Mouse (Mus musculus) liver, embryonic 11.5 days (tissue): ENCODE measurements around the gene Zfhx3. TPM values are rescaled to one million over a fixed set of nuclear protein-coding genes. Genes with fewer than 3 reads are reported as not detected.

ENCODE experiments used
- ATAC-seq: fragments of 200-750 bp; cut with Nextera tagmentation; replicated peaks from 2 replicates; pipeline ENCODE4 v1.8.0; 2017; ENCODE audit warnings: moderate number of reproducible peaks, mild to moderate bottlenecking, moderate TSS enrichment, moderate library complexity; ENCODE audit not compliant: low FRiP score
- DNase-seq: peaks from one replicate; pipeline ENCODE4 v3.0.0-alpha.2; 2017; ENCODE audit warnings: low spot score
- H3K27ac ChIP-seq: fragments of 300-500 bp; sonication (generic); 2 replicates; pipeline ENCODE4 v1.5.1; 2014; ENCODE audit warnings: mild to moderate bottlenecking, low read depth, low read length, control low read depth
- H3K27me3 ChIP-seq: fragments of 300-500 bp; sonication (generic); replicated peaks from 2 replicates; pipeline ENCODE4 v1.6.1; 2014; ENCODE audit warnings: low read length, mixed read lengths; ENCODE audit not compliant: control insufficient read depth, insufficient read depth
- H3K36me3 ChIP-seq: fragments of 300-500 bp; sonication (generic); 2 replicates; pipeline ENCODE4 v1.6.1; 2014; ENCODE audit warnings: mild to moderate bottlenecking, low read length, moderate library complexity, mixed read lengths; ENCODE audit not compliant: control insufficient read depth, insufficient read depth
- H3K4me1 ChIP-seq: fragments of 300-500 bp; sonication (generic); replicated peaks from 2 replicates; pipeline ENCODE4 v1.6.1; 2014; ENCODE audit warnings: low read length, mixed read lengths; ENCODE audit not compliant: control insufficient read depth, insufficient read depth
- H3K4me2 ChIP-seq: fragments of 300-500 bp; sonication (generic); 2 replicates; pipeline ENCODE4 v1.6.1; 2014; ENCODE audit warnings: mild to moderate bottlenecking, control low read depth, moderate library complexity
- H3K4me3 ChIP-seq: fragments of 300-500 bp; sonication (generic); 2 replicates; pipeline ENCODE4 v1.5.1; 2014; ENCODE audit warnings: low read depth, low read length, control low read depth
- H3K9ac ChIP-seq: fragments of 300-500 bp; sonication (generic); 2 replicates; pipeline ENCODE4 v1.6.1; 2014; ENCODE audit warnings: low read depth, low read length, control low read depth
- H3K9me3 ChIP-seq: fragments of 300-500 bp; sonication (generic); 2 replicates; pipeline ENCODE4 v1.6.1; 2016; ENCODE audit warnings: low read length, inconsistent platforms, mixed read lengths; ENCODE audit not compliant: control insufficient read depth
- WGBS: fragments of 180-500 bp; shearing (Covaris S2); extraction: QIAGEN DNeasy Blood & Tissue Kit; methylation state at CpG from one replicate; pipeline ENCODE4 v1.1.7; 2014; 5-methylcytosine and 5-hydroxymethylcytosine counted together
- polyA plus RNA-seq: library from polyadenylated mRNA; unstranded; fragments of >200 nt; fragmentation: Nextera tagmentation; extraction: Ambion mirVana; gene quantifications from 2 replicates; pipeline ENCODE4 v1.2.1, GENCODE M21; 2014

The Zfhx3 gene
- polyA plus RNA-seq, 1 experiment from 2014 or later, result 6.1 TPM

DNA sequence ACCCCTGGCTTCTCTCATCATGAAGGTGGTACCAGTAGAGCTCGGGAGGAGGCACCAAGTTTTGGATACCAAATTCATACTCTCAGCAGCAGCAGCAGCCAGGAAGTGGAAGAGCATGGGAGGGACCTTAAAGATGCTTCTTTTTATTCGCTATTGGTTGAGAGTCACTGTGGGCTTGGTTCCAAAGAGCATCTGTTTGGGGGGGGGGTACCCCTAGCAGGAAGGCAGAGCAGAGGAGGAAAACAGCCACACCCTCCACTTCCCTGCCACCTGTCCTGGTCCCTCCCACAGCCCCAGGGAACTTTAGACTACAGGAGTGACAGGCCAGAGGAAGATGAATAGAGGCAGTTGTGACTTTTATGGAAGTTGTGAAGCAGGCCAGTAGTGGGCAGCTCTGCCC lies 904.9 kb downstream of the Zfhx3 start:
- WGBS, result 62% methylated on average over 2 of the region's 2 CpGs
- no peaks in the 10 kb centered on the region for H3K9me3 ChIP-seq
- ATAC-seq (no peak), DNase-seq (no peak)
- H3K36me3 ChIP-seq, result no peaks in the 10 kb centered on the region
- no peaks in the 10 kb centered on the region for H3K27me3 ChIP-seq
- H3K4me2 ChIP-seq, result no peak overlapping the region
- no peak overlapping the region for H3K4me3 ChIP-seq
- H3K4me1 ChIP-seq, result peaks cover 4% of the 10 kb centered on the region
- H3K9ac ChIP-seq, result no peak overlapping the region
- H3K27ac ChIP-seq, result no peak overlapping the region

DNA sequence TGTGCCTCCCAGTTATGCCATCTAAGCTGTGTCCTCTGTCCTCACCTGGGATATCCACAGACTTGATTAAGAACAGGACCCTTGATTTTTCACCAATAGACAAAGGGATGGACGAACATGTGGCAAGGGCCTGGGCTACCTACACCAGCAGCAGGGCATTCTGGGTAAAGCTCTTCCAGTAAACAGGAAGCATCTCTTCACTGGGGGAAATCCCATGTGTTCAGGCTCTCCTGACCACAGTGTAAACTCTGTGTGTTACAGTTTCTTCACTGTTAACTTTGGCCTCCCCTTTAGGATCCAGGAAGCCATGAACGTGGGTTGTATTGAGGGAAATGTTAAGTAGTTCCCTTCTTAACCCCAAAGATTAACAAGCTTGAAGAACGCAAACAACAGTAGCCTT lies 906.0 kb downstream of the Zfhx3 start:
- ATAC-seq (no peak), DNase-seq (no peak)
- peaks cover 4% of the 10 kb centered on the region for H3K4me1 ChIP-seq
- no peak overlapping the region for H3K9ac ChIP-seq
- no peak overlapping the region for H3K4me3 ChIP-seq
- no peak overlapping the region for H3K4me2 ChIP-seq
- H3K27me3 ChIP-seq, result no peaks in the 10 kb centered on the region
- no peak overlapping the region for H3K27ac ChIP-seq
- 66% methylated on average over 3 of the region's 3 CpGs for WGBS
- no peaks in the 10 kb centered on the region for H3K9me3 ChIP-seq
- no peaks in the 10 kb centered on the region for H3K36me3 ChIP-seq

DNA sequence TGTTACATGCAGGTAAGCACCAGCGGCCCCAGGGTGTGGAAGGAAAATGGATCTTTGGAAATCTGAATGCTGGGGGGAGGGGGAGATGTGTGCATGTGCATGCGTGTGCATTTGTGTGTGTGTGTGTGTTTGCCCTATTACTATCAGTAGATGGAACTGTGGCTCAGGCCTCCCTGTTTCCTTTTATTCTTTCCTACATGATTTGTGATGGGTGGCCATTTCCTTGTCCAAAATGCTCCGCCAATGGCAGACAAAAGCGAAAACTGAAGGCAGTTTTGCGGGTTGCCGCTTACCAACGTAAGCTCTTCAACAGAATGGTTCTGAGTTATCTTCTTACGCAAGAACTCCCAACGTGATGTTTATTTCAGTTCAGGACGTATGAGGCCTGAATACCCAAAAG lies 910.6 kb downstream of the Zfhx3 start:
- Histone ChIP-seq H3K9me3 (no peaks in the 10 kb centered on the region), H3K4me3 (no peak overlapping the region), H3K36me3 (no peaks in the 10 kb centered on the region), H3K9ac (no peak overlapping the region), H3K27ac (no peak overlapping the region), H3K27me3 (no peaks in the 10 kb centered on the region), H3K4me1 (peaks cover 3% of the 10 kb centered on the region; the same call in 1 of the 2 replicates), H3K4me2 (no peak overlapping the region)
- WGBS, result 77% methylated on average over 10 of the region's 10 CpGs
- no peak for ATAC-seq
- no peak for DNase-seq

DNA sequence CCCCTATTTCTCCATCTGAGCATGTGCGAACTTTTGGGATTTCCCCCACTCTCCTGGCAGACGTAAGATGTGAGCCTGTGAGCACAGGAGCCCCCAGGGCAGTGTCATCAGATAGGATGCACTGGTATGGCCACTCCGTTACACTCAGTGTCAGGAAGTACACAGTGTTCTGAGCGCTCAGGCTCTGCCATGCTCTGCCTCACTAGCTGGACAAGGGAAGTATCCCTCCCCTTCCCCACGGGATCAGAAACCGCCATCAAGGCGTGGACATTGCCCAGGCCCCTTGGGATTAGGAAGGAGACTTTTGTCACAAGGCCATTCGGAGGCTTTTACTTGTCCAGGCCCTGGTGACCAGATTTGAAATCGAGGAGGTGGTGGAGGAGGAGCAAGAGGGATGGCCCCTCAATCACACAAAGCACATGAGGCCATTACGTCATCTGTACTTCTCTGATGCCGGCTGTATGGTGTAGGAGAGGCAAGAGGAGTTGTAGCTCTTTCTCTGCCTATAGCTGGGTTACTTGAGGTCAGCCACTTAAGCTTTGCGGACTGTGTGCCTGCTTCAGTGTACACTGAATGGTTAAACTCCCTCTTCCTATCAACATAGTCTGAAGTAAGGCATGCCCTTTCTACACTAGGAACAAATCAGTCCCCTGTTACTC lies 912.1 kb downstream of the Zfhx3 start:
- WGBS, result 65% methylated on average over 12 of the region's 12 CpGs

DNA sequence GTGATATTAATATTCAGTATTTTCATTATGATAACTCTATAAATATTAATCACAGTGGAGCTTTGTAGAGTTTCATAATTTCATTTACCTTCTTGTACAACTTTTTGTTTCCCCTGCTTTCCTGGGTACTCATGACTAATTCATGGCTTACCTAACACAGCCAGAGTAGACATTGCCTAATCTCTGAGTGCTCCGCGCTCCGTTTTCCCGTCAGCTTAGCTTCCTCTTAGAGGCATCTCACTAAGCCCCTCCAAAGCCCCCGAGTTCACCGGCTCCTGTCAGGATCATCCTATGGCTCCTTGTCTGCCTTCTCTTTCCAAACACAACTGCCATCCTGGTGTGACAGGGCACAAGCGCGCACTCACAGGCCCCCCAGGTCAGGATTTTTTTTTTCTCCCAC lies 916.6 kb downstream of the Zfhx3 start:
- 88% methylated on average over 8 of the region's 8 CpGs for WGBS
- no peak overlapping the region for H3K4me2 ChIP-seq
- ATAC-seq, result no peak

More for the DNA sequence above, 912.1 kb downstream of the Zfhx3 start:
- Histone ChIP-seq H3K27me3 (no peaks in the 10 kb centered on the region), H3K9ac (no peak overlapping the region), H3K4me1 (peaks cover 3% of the 10 kb centered on the region; the same call in 1 of the 2 replicates), H3K36me3 (no peaks in the 10 kb centered on the region), H3K9me3 (no peaks in the 10 kb centered on the region), H3K4me2 (no peak overlapping the region), H3K27ac (no peak overlapping the region), H3K4me3 (no peak overlapping the region)
- no peak for ATAC-seq
- DNase-seq, result no peak

DNA sequence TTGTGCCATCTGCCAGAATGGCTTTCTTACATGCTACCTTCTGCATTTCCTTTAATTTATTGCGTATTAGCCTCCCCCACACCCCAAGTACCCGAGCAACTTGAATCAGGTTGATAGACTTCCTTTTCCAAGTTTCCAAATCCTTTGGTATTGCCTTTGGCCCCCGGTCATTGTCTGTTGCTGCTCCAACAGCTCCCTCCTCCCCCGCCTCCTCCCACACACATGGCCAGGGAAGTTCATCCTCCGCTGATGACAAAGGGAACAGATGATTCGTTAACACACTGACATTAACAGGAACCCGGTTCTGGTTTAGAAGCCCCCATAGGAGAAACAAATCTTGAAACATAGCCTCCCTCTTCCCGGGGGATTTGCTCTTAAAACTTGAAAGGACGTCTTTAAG lies 917.5 kb downstream of the Zfhx3 start:
- Histone ChIP-seq H3K9ac (no peak overlapping the region), H3K36me3 (no peaks in the 10 kb centered on the region; the same call in 1 of the 2 replicates), H3K4me1 (no peaks in the 10 kb centered on the region), H3K27me3 (no peaks in the 10 kb centered on the region), H3K9me3 (no peaks in the 10 kb centered on the region), H3K27ac (no peak overlapping the region), H3K4me2 (no peak overlapping the region), H3K4me3 (no peak overlapping the region)
- DNase-seq, result no peak
- 69% methylated on average over 9 of the region's 9 CpGs for WGBS
- ATAC-seq, result no peak

More for the DNA sequence above, 916.6 kb downstream of the Zfhx3 start:
- peaks cover 3% of the 10 kb centered on the region; the same call in 1 of the 2 replicates for H3K4me1 ChIP-seq
- H3K36me3 ChIP-seq, result no peaks in the 10 kb centered on the region; the same call in 1 of the 2 replicates
- no peak overlapping the region for H3K4me3 ChIP-seq
- no peak for DNase-seq
- no peaks in the 10 kb centered on the region for H3K27me3 ChIP-seq
- H3K9me3 ChIP-seq, result no peaks in the 10 kb centered on the region
- no peak overlapping the region for H3K9ac ChIP-seq
- no peak overlapping the region for H3K27ac ChIP-seq

DNA sequence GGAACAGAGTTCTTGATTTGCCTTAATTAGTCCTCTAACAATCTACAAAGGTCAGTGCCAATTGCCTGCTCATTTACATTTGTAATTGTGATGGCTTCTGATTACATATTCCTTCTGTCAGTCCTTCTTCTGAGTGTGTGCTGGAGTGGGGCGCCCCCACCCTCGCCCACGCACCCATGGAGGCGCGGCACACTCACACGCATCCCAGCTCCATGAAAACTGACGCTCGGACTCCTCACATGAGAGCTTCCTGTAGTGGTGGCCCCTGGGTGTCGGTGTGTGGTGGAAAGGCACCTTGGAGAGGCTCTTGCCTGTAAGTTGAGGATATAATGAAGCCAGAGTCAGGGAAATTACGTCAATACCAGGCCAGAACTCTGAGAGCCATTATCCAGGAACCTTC lies 921.0 kb downstream of the Zfhx3 start:
- no peak overlapping the region for H3K4me3 ChIP-seq
- ATAC-seq, result no peak
- H3K36me3 ChIP-seq, result no peaks in the 10 kb centered on the region; the same call in 1 of the 2 replicates

DNA sequence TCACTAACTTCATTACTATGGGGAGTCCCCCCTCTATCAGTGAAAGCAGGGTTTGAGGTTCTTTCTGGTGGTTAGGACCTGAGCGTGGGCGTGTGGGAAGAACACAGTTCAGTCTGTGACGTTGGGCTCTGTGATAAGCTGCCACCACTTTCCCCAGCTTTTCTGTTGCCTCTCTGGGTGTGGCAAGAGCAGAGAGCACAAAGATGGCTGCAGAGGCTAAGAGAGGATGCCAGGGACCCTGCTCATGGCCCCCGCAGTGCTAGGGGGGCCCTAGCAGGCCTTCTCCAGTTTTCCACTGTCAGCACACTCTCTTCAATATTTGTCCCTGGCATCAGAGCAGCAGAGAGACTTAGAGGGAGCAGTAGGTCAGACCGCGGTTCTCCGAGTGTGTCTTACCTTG lies 924.0 kb downstream of the Zfhx3 start:
- Histone ChIP-seq H3K4me3 (no peak overlapping the region), H3K36me3 (no peaks in the 10 kb centered on the region; the same call in 1 of the 2 replicates), H3K27ac (no peak overlapping the region), H3K9ac (no peak overlapping the region), H3K9me3 (no peaks in the 10 kb centered on the region), H3K4me2 (no peak overlapping the region), H3K4me1 (peaks cover 14% of the 10 kb centered on the region), H3K27me3 (no peaks in the 10 kb centered on the region)
- ATAC-seq (peak; percentile 40; the same call in 1 of the 2 replicates), DNase-seq (no peak)
- 67% methylated on average over 7 of the region's 7 CpGs for WGBS

More for the DNA sequence above, 921.0 kb downstream of the Zfhx3 start:
- Histone ChIP-seq H3K27ac (no peak overlapping the region), H3K9me3 (no peaks in the 10 kb centered on the region), H3K4me1 (peaks cover 14% of the 10 kb centered on the region), H3K27me3 (no peaks in the 10 kb centered on the region), H3K9ac (no peak overlapping the region), H3K4me2 (no peak overlapping the region)
- 87% methylated on average over 10 of the region's 10 CpGs for WGBS
- DNase-seq, result no peak
